Mouse (Mus musculus) lung, adult 2 months (tissue): Measurements from ENCODE around the gene Lrrc8c.

ENCODE experiments used
- CTCF ChIP-seq: fragments of 200-500 bp; IDR thresholded peaks from 2 replicates; pipeline ENCODE4 v1.5.1; 2011; ENCODE audit warnings: mild to moderate bottlenecking, low read length, control low read depth; ENCODE audit not compliant: insufficient read depth
- POLR2A ChIP-seq: fragments of 200-500 bp; IDR thresholded peaks from 2 replicates; pipeline ENCODE4 v1.6.1; 2011; ENCODE audit warnings: low read depth, mild to moderate bottlenecking, control low read depth, low read length, borderline replicate concordance; ENCODE audit errors: extremely low read depth

GRCm38 (mm10) chr5:105498429-105499000 lies 20.7 kb upstream of the Lrrc8c start:
- TF ChIP-seq CTCF, result no peak
- no peak for TF ChIP-seq POLR2A
